Mouse (Mus musculus) bone marrow macrophage, adult 2 months (primary cell): Measurements from ENCODE around the gene Zc3h12a.

Source experiments
- CTCF ChIP-seq: IDR thresholded peaks from 2 replicates; pipeline ENCODE4 v1.5.1; 2012; ENCODE audit warnings: low read depth, mild to moderate bottlenecking, low read length, moderate library complexity
- POLR2A ChIP-seq: IDR thresholded peaks from 2 replicates; pipeline ENCODE4 v1.6.1; 2012; ENCODE audit warnings: mild to moderate bottlenecking, low read depth, low read length, borderline replicate concordance

- TF ChIP-seq CTCF (no peak), POLR2A (no peak)
Measured at GRCm38 (mm10) chr4:125174516-125175185, 47.0 kb upstream of the Zc3h12a start.
